Mouse (Mus musculus) ovary, postnatal 14 days (tissue): ENCODE measurements at regions not wholly inside any gene's neighbourhood (a gene's known extent, or its start where the extent isn't known, plus 50 kb on each side); places are given as distances from the start of the nearest gene placed in this dataset.

ENCODE experiments used
- DNase-seq: peaks from one replicate; pipeline ENCODE4 v3.0.0; 2022; ENCODE audit warnings: low spot score

GRCm38 (mm10) chr13:117334125-117334524 is 113.2 kb upstream of the Gm17509 start:
- DNase-seq, result no peak

GRCm38 (mm10) chr13:117334539-117334938 is 113.7 kb upstream of the Gm17509 start:
- no peak for DNase-seq

GRCm38 (mm10) chr13:117381086-117381595 is 160.3 kb upstream of the Gm17509 start:
- DNase-seq, result no peak

- no peak for DNase-seq
These were observed 162.7 kb upstream of the Gm17509 start for GRCm38 (mm10) chr13:117383480-117384137.

GRCm38 (mm10) chr13:117390287-117390686 is 169.4 kb upstream of the Gm17509 start:
- DNase-seq, result no peak

GRCm38 (mm10) chr13:117393488-117393887 is 172.6 kb upstream of the Gm17509 start:
- DNase-seq, result no peak

- DNase-seq, result no peak
These were observed 180.4 kb upstream of the Gm17509 start for GRCm38 (mm10) chr13:117401245-117401644.

- DNase-seq, result no peak
These were observed 189.1 kb upstream of the Gm17509 start for GRCm38 (mm10) chr13:117409940-117410339.

- DNase-seq, result no peak
These were observed 188.5 kb upstream of the Hcn1 start for GRCm38 (mm10) chr13:117413616-117414015.

GRCm38 (mm10) chr13:117423558-117423957 is 178.6 kb upstream of the Hcn1 start:
- no peak for DNase-seq

- no peak for DNase-seq
These were observed 177.1 kb upstream of the Hcn1 start for GRCm38 (mm10) chr13:117425015-117425414.

- DNase-seq, result no peak
These were observed 134.7 kb upstream of the Hcn1 start for GRCm38 (mm10) chr13:117467407-117467806.

- no peak for DNase-seq
These were observed 129.4 kb upstream of the Hcn1 start for GRCm38 (mm10) chr13:117472726-117473125.

GRCm38 (mm10) chr13:117482624-117483023 is 119.5 kb upstream of the Hcn1 start:
- DNase-seq, result no peak

GRCm38 (mm10) chr13:117508746-117509145 is 93.4 kb upstream of the Hcn1 start:
- DNase-seq, result no peak

- peak; percentile 5 for DNase-seq
These were observed 52.0 kb upstream of the Hcn1 start for GRCm38 (mm10) chr13:117550108-117550507.
